ENCODE assay signal across 12 mouse cellular contexts in the genomic region with DNA sequence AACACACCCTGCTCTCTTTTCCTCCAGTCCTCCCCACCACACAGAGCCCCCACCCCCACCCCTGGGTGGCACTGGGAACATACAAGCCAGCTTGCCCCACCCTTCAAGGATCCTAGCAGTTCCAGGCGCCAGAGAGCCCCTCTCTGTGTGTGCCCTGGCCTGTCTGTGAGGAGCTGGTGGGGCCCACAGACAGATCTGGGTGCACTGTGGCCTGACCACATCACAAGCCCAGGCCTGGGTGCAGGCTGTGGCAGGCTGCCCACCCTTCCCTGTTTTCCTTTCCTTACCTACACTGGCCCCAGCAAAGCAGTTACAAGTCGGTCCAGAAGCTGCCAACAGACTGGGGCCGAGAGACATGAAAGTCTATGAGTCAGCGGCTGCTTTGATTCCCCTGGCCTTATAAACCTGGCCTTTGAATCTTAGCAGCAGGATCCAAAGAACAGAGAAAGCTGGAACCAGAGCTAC.
DNase-seq lines count a peak whose midpoint lies in the region; ATAC-seq and TF ChIP-seq lines count a peak whose summit lies in the region.
"Had no signal": no experiment of that assay in that cellular context is flagged by ENCODE, and none has a peak within 500 bp of the region (broad histone marks: within the 10 kb centered on the region; RNA-seq: fewer than 3 reads in every experiment).

No protein-coding gene starts in this region.

- H3K4me2 ChIP-seq in lung, postnatal 0 days (replicated peaks; ENCODE audit: low read depth, low read length) = no peak overlapping the region
- H3K4me2 ChIP-seq: embryonic facial prominence, embryonic 12.5 days had no signal

- ATAC-seq in lung, postnatal 0 days = peak; percentile 41

- no peaks in the 10 kb centered on the region for H3K4me1 ChIP-seq in lung, postnatal 0 days (ENCODE audit: insufficient read depth, low read depth, low read length)

- no peak for TF ChIP-seq EP300 in lung, postnatal 0 days (IDR thresholded peaks at IDR 0.05)

- no peak overlapping the region for H3K4me3 ChIP-seq in lung, postnatal 0 days (ENCODE audit: low read depth, low read length)
- H3K4me3 ChIP-seq: embryonic facial prominence, embryonic 12.5 days had no signal

- no peaks in the 10 kb centered on the region for H3K9me3 ChIP-seq in lung, postnatal 0 days (ENCODE audit: low read length)
- H3K9me3 ChIP-seq: embryonic facial prominence, embryonic 12.5 days had no signal

- DNase-seq in adrenal gland, adult 2 months = peak; percentile 57
- no peak for DNase-seq in adrenal gland, postnatal 4 days (ENCODE audit: low spot score in 2 of 2)
- peak; percentile 18 for DNase-seq in lung, postnatal 0 days (ENCODE audit: low spot score)
- no peak for DNase-seq in lung, postnatal 36 days
- DNase-seq in kidney, adult 9 months = peak; percentile 81
- peak; percentile 55 for DNase-seq in urinary bladder, adult 2 months (ENCODE audit: low spot score)
- no peak for DNase-seq in layer of hippocampus, postnatal 25 days (ENCODE audit: extremely low spot score in 1 of 2, low spot score in 1 of 2)
- DNase-seq in heart, adult 8-10 months (ENCODE audit: low spot score) = no peak
- DNase-seq: heart, postnatal 14 days; left cerebral cortex, postnatal 4 days; thymus, postnatal 25 days had no signal

- TF ChIP-seq CTCF in lung, postnatal 0 days (IDR thresholded peaks at IDR 0.05) = no peak

- H3K36me3 ChIP-seq in lung, postnatal 0 days (ENCODE audit: insufficient read depth, low read length) = no peaks in the 10 kb centered on the region
- H3K36me3 ChIP-seq: embryonic facial prominence, embryonic 12.5 days had no signal

- no peak overlapping the region for H3K27ac ChIP-seq in lung, postnatal 0 days (ENCODE audit: low read length)
- H3K27ac ChIP-seq: embryonic facial prominence, embryonic 12.5 days had no signal

- H3K27me3 ChIP-seq in lung, postnatal 0 days (replicated peaks; ENCODE audit: insufficient read depth, low read length) = no peaks in the 10 kb centered on the region
- H3K27me3 ChIP-seq: embryonic facial prominence, embryonic 12.5 days had no signal

- no peak overlapping the region for H3K9ac ChIP-seq in lung, postnatal 0 days (replicated peaks; ENCODE audit: low read depth)
- H3K9ac ChIP-seq: embryonic facial prominence, embryonic 12.5 days had no signal

- 57% methylated on average over 4 of the region's 4 CpGs for WGBS in lung, postnatal 0 days

Comparison
In these comparisons a context has a peak if more than half of its experiments do, and no peak if none do; other contexts are left out.
1. DNase-seq: peak in adrenal gland, adult 2 months (single experiment), lung, postnatal 0 days (single experiment), kidney, adult 9 months (single experiment) and urinary bladder, adult 2 months (single experiment); none in adrenal gland, postnatal 4 days (0 of 2), lung, postnatal 36 days (single experiment), layer of hippocampus, postnatal 25 days (0 of 2) and heart, adult 8-10 months (single experiment).